Mouse (Mus musculus) lung, embryonic 16.5 days (tissue): ENCODE measurements at regions not wholly inside any gene's neighbourhood (a gene's known extent, or its start where the extent isn't known, plus 50 kb on each side); places are given as distances from the start of the nearest gene placed in this dataset.

ENCODE experiments used
- ATAC-seq: fragments of 200-750 bp; cut with Nextera tagmentation; 2 replicates; pipeline ENCODE4 v1.8.0; 2017; ENCODE audit warnings: low read depth, mild to moderate bottlenecking, moderate library complexity
- H3K27ac ChIP-seq: fragments of 300-500 bp; sonication (generic); 2 replicates; pipeline ENCODE4 v1.5.1; 2014; ENCODE audit warnings: mild to moderate bottlenecking, control low read depth, low read length
- H3K27me3 ChIP-seq: fragments of 300-500 bp; sonication (generic); 2 replicates; pipeline ENCODE4 v1.6.1; 2014; ENCODE audit warnings: low read depth, low read length, mixed read lengths; ENCODE audit not compliant: control insufficient read depth, insufficient read depth
- H3K36me3 ChIP-seq: fragments of 300-500 bp; sonication (generic); 2 replicates; pipeline ENCODE4 v1.6.1; 2014; ENCODE audit warnings: low read length; ENCODE audit not compliant: control insufficient read depth, insufficient read depth
- H3K4me1 ChIP-seq: fragments of 300-500 bp; sonication (generic); replicated peaks from 2 replicates; pipeline ENCODE4 v1.6.1; 2014; ENCODE audit warnings: low read length, mixed read lengths; ENCODE audit not compliant: control insufficient read depth, insufficient read depth
- H3K4me2 ChIP-seq: fragments of 300-500 bp; sonication (generic); 2 replicates; pipeline ENCODE4 v1.6.1; 2014; ENCODE audit warnings: low read depth, low read length, control low read depth
- H3K4me3 ChIP-seq: fragments of 300-500 bp; sonication (generic); 2 replicates; pipeline ENCODE4 v1.5.1; 2014; ENCODE audit warnings: mild to moderate bottlenecking, low read length, control low read depth
- H3K9ac ChIP-seq: fragments of 300-500 bp; sonication (generic); 2 replicates; pipeline ENCODE4 v1.6.1; 2014; ENCODE audit warnings: low read length, control low read depth
- H3K9me3 ChIP-seq: fragments of 300-500 bp; sonication (generic); 2 replicates; pipeline ENCODE4 v1.6.1; 2016; ENCODE audit warnings: low read length; ENCODE audit not compliant: control insufficient read depth
- WGBS: fragments of 180-500 bp; shearing (Covaris S2); extraction: QIAGEN DNeasy Blood & Tissue Kit; methylation state at CpG from one replicate; pipeline ENCODE4 v1.1.7; 2014; 5-methylcytosine and 5-hydroxymethylcytosine counted together

DNA sequence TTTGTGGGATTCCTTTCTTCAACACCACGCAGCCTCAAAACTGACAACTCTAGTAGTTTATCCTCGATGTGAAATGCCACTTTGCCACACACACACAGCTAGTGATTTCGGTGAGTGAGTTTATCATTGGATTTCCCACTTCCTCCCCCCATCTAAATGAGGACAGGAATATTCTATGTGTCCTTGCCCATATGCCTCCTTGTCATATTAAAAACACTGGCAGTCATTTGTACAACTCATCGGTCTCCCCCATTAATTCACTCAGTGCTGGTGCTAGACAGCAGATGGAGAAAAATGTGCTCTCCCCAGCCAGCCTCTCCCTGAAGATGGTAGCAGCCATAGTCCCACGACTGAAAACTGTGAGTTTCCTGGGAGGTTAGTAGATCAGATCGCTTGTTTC is 496.0 kb upstream of the Sox11 start:
- 77% methylated on average over 6 of the region's 6 CpGs for WGBS

DNA sequence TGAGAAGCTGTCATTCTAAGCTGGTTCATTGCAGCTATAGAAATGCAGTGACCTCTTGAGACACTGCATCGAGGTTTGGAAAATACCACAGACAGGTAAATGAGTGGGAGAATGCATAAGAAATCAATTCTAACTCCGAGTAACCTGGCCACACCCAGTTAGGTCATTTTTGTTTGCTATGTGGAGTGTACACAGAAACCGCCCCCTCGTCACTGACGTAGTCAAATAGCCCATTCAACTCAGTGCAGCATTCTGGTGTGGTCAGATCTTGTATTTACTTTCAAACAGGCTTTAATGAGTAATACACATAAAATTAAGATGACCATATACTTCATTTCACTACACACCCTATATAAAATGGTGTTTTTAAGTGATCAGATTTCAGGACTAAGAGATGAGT is 483.8 kb upstream of the Sox11 start:
- no peaks in the 10 kb centered on the region for H3K27me3 ChIP-seq
- no peak overlapping the region for H3K4me2 ChIP-seq
- no peak for ATAC-seq
- no peaks in the 10 kb centered on the region for H3K4me1 ChIP-seq
- H3K4me3 ChIP-seq = no peak overlapping the region
- H3K27ac ChIP-seq = no peak overlapping the region
- WGBS = 54% methylated on average over 5 of the region's 5 CpGs
- no peaks in the 10 kb centered on the region for H3K9me3 ChIP-seq
- no peak overlapping the region for H3K9ac ChIP-seq
- no peaks in the 10 kb centered on the region for H3K36me3 ChIP-seq

More for the DNA sequence above, 496.0 kb upstream of the Sox11 start:
- H3K36me3 ChIP-seq = no peaks in the 10 kb centered on the region
- no peak overlapping the region for H3K27ac ChIP-seq
- no peak overlapping the region for H3K9ac ChIP-seq
- no peak overlapping the region for H3K4me2 ChIP-seq
- H3K9me3 ChIP-seq = no peaks in the 10 kb centered on the region
- no peak overlapping the region for H3K4me3 ChIP-seq
- ATAC-seq = no peak
- no peaks in the 10 kb centered on the region for H3K27me3 ChIP-seq
- no peaks in the 10 kb centered on the region for H3K4me1 ChIP-seq

DNA sequence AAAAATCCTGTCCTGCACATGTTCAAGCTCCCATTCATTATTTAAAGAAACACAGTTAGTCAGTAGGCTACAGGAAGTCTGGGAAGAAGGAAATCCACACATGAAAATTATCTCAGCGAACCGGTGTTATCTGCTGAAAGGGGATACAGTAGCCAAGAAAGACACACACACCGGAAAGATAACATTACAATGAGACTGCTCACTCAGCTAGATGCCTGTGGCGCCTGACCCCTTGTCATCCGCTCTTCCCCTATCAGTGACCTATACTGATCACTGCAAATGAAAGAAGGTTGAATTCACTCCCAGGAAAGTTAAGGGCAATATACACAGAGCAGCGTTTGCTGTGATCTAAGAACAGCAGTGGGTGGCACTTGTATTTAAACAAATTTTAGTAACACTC is 481.0 kb upstream of the Sox11 start:
- Histone ChIP-seq H3K9ac (no peak overlapping the region), H3K36me3 (no peaks in the 10 kb centered on the region), H3K4me2 (no peak overlapping the region), H3K4me1 (no peaks in the 10 kb centered on the region), H3K9me3 (no peaks in the 10 kb centered on the region), H3K4me3 (no peak overlapping the region), H3K27me3 (no peaks in the 10 kb centered on the region), H3K27ac (no peak overlapping the region)
- no peak for ATAC-seq
- WGBS = 22% methylated on average over 6 of the region's 6 CpGs

DNA sequence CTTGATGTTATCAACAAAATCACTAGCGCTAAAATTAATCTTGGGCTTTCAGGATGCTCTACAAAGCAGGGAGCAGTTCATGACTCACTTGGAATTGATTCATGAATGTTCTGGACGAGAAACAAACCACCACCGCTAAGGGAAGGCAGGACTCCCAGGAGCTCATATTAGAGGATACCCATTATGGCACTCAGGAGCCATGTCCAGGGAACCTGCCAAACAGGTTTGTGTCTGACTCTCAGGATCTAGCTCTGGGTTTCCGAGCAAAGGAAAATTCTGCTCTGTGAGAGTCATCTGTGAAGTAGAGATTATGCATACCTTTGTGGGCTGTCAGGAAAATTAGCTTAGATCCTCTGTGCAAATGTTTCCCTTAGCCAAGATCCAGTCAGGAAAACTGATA is 454.3 kb upstream of the Sox11 start:
- 0 out of 2 replicates have a peak overlapping the region, but pooled peaks have one; percentile 13 for H3K27ac ChIP-seq
- 0 out of 2 replicates have a peak, but pooled peaks have one; percentile 43 for ATAC-seq

DNA sequence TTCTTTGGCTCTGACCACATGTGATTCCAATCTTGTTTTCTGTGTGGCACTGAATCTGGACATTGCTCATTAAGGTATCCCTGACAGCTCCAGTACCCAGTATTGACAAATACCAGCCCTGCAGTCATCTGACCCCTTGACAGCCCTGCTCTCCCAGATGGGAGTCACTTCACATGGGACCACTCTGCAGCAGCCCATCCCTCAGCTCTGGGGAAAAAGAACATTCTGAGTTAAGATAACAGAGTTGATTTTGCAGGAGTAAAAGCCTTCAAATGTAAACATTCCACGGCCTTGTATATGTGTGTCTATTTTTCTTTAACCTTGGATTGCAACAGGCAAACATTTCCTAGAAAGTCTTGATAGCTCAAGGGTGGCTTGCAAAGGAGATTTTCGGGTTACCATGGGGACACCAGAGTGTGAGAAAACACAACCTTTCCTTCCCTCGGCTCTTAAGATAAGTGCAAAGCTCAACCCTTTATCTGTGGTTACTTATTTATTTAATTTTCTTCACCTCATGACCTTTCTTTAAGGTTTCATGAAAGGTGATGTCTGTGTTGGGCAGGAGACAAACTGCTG is 444.4 kb upstream of the Sox11 start:
- no peaks in the 10 kb centered on the region for H3K9me3 ChIP-seq
- no peaks in the 10 kb centered on the region for H3K36me3 ChIP-seq
- H3K4me2 ChIP-seq = no peak overlapping the region
- H3K27me3 ChIP-seq = no peaks in the 10 kb centered on the region
- H3K4me1 ChIP-seq = 0 out of 2 replicates have a peak, but pooled peaks cover 3% of the 10 kb centered on the region
- H3K9ac ChIP-seq = no peak overlapping the region
- H3K27ac ChIP-seq = no peak overlapping the region
- WGBS = 5% methylated on average over 3 of the region's 3 CpGs
- ATAC-seq = peak; percentile 75
- H3K4me3 ChIP-seq = no peak overlapping the region

More for the DNA sequence above, 454.3 kb upstream of the Sox11 start:
- Histone ChIP-seq H3K9ac (no peak overlapping the region), H3K27me3 (no peaks in the 10 kb centered on the region), H3K4me1 (peaks cover 2% of the 10 kb centered on the region; the same call in 1 of the 2 replicates), H3K9me3 (no peaks in the 10 kb centered on the region), H3K4me3 (no peak overlapping the region), H3K4me2 (no peak overlapping the region), H3K36me3 (no peaks in the 10 kb centered on the region)
- WGBS = 46% methylated on average over 4 of the region's 4 CpGs

DNA sequence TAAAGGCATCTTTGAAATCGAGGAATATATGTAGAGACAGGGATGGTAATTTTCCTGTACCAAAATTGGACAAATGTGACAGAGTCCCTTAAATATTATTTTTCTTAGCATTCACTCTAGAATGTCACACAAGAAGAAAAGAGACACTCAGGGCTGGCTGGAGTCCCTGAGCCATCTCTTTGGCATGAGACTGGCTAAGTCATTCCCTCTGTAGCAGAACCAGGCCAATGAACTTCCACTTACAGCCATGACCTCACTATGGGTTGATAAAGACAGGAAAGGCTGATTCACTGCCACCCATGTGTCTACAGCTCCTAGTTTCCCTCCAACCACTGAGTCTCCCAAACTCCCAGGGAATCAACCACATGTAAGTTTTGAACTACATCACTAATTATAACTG is 438.4 kb upstream of the Sox11 start:
- WGBS = 82% methylated on average over 1 of the region's 1 CpGs
- Histone ChIP-seq H3K27ac (no peak overlapping the region), H3K9me3 (no peaks in the 10 kb centered on the region), H3K4me3 (no peak overlapping the region), H3K27me3 (no peaks in the 10 kb centered on the region), H3K9ac (no peak overlapping the region), H3K4me1 (no peaks in the 10 kb centered on the region), H3K4me2 (no peak overlapping the region), H3K36me3 (no peaks in the 10 kb centered on the region)
- no peak for ATAC-seq

DNA sequence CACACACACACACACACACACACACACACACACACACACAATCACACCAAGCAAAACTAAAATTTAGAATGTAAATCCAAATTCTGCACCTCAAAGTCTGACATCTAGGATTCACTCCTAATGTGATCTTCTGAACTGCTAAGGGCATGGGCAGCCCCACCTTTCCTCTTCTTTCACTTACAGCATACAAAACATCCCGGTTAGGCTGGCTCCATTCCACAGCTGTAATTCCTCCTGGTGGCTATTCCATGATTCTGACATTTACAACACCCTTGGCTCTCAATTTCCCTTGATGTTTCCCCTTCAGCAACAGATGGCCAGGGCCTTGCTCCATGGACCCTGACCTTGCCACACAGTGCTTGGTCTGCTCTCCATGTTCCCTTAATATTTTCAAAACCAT is 423.6 kb upstream of the Sox11 start:
- WGBS = 48% methylated on average over 1 of the region's 1 CpGs
- Histone ChIP-seq H3K36me3 (no peaks in the 10 kb centered on the region), H3K9ac (no peak overlapping the region), H3K4me3 (no peak overlapping the region), H3K4me1 (no peaks in the 10 kb centered on the region), H3K27me3 (no peaks in the 10 kb centered on the region), H3K9me3 (no peaks in the 10 kb centered on the region), H3K27ac (no peak overlapping the region), H3K4me2 (no peak overlapping the region)
- no peak for ATAC-seq

DNA sequence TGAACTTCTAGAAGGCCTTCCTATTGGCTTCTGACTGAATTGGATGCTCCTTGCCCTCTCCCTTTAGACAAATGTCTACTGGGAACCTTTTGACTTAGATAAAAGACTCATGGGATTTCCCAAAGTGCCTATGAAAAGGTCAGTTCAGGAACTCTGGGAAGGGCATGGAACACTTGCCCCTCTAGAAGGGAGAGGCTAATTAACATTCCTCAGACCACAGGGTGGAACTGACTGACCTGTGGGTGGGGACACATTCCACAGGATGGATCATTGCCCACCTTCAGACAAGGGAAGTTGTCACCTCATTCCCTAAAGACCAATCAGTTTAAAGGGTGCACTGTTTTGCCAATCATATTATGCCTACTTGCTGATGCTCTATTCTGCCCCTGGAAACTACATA is 416.6 kb upstream of the Sox11 start:
- H3K9ac ChIP-seq = no peak overlapping the region
- H3K4me2 ChIP-seq = no peak overlapping the region
- H3K4me1 ChIP-seq = no peaks in the 10 kb centered on the region
- H3K27me3 ChIP-seq = no peaks in the 10 kb centered on the region
- H3K4me3 ChIP-seq = no peak overlapping the region
- H3K9me3 ChIP-seq = no peaks in the 10 kb centered on the region
- H3K36me3 ChIP-seq = no peaks in the 10 kb centered on the region
- ATAC-seq = no peak
- no peak overlapping the region for H3K27ac ChIP-seq

DNA sequence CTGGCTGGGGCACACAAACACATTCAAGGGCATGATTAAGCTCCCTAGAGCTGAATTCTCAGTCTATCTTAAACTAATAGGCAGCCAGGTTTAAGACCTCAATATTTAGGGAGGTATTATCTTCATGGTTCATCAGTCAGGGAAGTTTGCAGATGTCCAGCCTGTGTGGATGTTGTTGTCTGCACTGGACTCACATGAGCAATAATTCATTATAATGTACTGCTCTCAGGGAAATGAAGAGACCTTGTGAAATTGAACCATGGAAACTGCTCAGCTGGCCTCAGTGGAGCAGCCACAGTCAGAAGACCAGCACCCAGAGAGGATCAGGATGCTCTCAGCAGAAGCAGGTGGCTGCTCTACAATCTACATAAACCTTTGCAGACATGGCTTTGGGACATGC is 415.3 kb upstream of the Sox11 start:
- H3K4me3 ChIP-seq = no peak overlapping the region
- no peaks in the 10 kb centered on the region for H3K27me3 ChIP-seq
- H3K36me3 ChIP-seq = no peaks in the 10 kb centered on the region
- H3K9ac ChIP-seq = no peak overlapping the region
- ATAC-seq = no peak
- H3K9me3 ChIP-seq = no peaks in the 10 kb centered on the region
- H3K27ac ChIP-seq = no peak overlapping the region
- no peaks in the 10 kb centered on the region for H3K4me1 ChIP-seq
- no peak overlapping the region for H3K4me2 ChIP-seq

DNA sequence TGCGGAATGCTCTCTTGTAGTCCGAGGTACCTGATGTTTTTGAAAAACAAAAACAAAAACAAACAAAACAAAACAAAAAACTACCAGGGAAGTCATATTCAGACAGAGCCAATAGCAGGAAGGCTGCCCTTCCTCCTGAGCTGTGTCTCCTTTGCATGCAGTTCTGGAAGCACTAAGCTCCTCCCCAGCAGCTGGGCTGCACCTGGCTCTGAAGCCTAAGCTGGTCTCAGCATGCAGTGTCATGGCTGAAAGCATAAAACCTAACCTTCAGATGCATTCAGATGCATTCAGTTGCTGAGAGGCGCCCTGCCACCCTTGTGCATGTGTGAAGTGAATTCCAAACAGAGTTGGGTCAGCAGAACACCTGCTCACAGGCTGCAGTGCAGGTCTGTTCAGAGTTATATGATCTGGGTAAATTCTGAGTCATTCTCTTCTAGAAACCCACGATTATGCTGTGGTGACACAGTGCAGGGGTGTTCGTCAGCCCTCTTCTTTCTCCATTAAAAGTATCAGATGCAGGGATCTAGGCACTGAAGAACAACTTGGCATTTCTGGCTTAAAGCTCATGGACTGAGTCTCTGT is 382.3 kb upstream of the Sox11 start:
- Histone ChIP-seq H3K9ac (no peak overlapping the region), H3K27me3 (no peaks in the 10 kb centered on the region), H3K9me3 (no peaks in the 10 kb centered on the region), H3K27ac (no peak overlapping the region), H3K4me3 (no peak overlapping the region), H3K4me1 (no peaks in the 10 kb centered on the region), H3K36me3 (no peaks in the 10 kb centered on the region), H3K4me2 (no peak overlapping the region)
- 49% methylated on average over 5 of the region's 5 CpGs for WGBS
- ATAC-seq = no peak
